Mouse (Mus musculus): ENCODE measurements around the gene Sec14l3.

- TF ChIP-seq CTCF (conservative IDR thresholded peaks at IDR 0.05; ENCODE audit: low read length): no peak
- TF ChIP-seq NANOG (IDR thresholded peaks at IDR 0.05; ENCODE audit: borderline replicate concordance, low read length): no peak
- no peak for TF ChIP-seq POU5F1 (IDR thresholded peaks at IDR 0.05; ENCODE audit: borderline replicate concordance, low read length)
Observed at GRCm38 (mm10) chr11:4121691-4122090, 57.0 kb downstream of the Sec14l3 start.

Data from E14TG2a.4 (cell line).